Mouse (Mus musculus) thymus, adult 2 months (tissue): ENCODE results near the gene Ino80d. TPM values are rescaled to one million over a fixed set of nuclear protein-coding genes. Genes with fewer than 3 reads are reported as not detected.
"Not testable (repeated sequence)": the region's sequence is repeated elsewhere in the genome, so short reads cannot be mapped to it uniquely, and the experiment has no call there.

ENCODE experiments used
- DNase-seq: peaks from one replicate; pipeline ENCODE4 v3.0.0; 2021
- H3K27ac ChIP-seq: fragments of 200-500 bp; 2 replicates; pipeline ENCODE4 v1.5.1; 2012; ENCODE audit warnings: low read length, control low read depth; ENCODE audit not compliant: control insufficient read depth, insufficient read depth
- H3K27me3 ChIP-seq: fragments of 200-500 bp; 2 replicates; pipeline ENCODE4 v1.6.1; 2012; ENCODE audit warnings: mild to moderate bottlenecking, low read length, moderate library complexity, mixed read lengths; ENCODE audit not compliant: control insufficient read depth, insufficient read depth
- H3K36me3 ChIP-seq: fragments of 200-500 bp; 2 replicates; pipeline ENCODE4 v1.6.1; 2012; ENCODE audit warnings: mild to moderate bottlenecking, low read length, moderate library complexity; ENCODE audit not compliant: control insufficient read depth, insufficient read depth
- H3K4me1 ChIP-seq: fragments of 200-500 bp; replicated peaks from 2 replicates; pipeline ENCODE4 v1.6.1; 2012; ENCODE audit warnings: low read length; ENCODE audit not compliant: control insufficient read depth, insufficient read depth
- H3K4me3 ChIP-seq: fragments of 200-500 bp; 2 replicates; pipeline ENCODE4 v1.5.1; 2012; ENCODE audit warnings: mild to moderate bottlenecking, low read length, control low read depth, moderate library complexity; ENCODE audit not compliant: control insufficient read depth, insufficient read depth
- CTCF ChIP-seq: fragments of 200-500 bp; IDR thresholded peaks from 2 replicates; pipeline ENCODE4 v1.5.1; 2012; ENCODE audit warnings: mild to moderate bottlenecking, control low read depth, low read length, moderate library complexity, borderline replicate concordance; ENCODE audit not compliant: control insufficient read depth, poor library complexity, insufficient read depth; ENCODE audit errors: extremely low read depth
- POLR2A ChIP-seq: fragments of 200-500 bp; IDR thresholded peaks from 2 replicates; pipeline ENCODE4 v1.6.1; 2012; ENCODE audit warnings: mild to moderate bottlenecking, low read length, control low read depth, moderate library complexity; ENCODE audit not compliant: control insufficient read depth, poor library complexity, insufficient read depth; ENCODE audit errors: extremely low read depth
- WGBS: fragments of 180-500 bp; shearing (Covaris S2); methylation state at CpG from one replicate; pipeline ENCODE4 v1.1.7; 2018; 5-methylcytosine and 5-hydroxymethylcytosine counted together
- polyA plus RNA-seq: library from polyadenylated mRNA; depleted of rRNA; stranded (reverse); fragments of >200 nt; gene quantifications from 2 replicates; pipeline ENCODE4 v1.2.3, GENCODE M21; 2012; rRNA removed

The Ino80d gene
- polyA plus RNA-seq: 40.4 and 48.5 TPM in 2 replicates

DNA sequence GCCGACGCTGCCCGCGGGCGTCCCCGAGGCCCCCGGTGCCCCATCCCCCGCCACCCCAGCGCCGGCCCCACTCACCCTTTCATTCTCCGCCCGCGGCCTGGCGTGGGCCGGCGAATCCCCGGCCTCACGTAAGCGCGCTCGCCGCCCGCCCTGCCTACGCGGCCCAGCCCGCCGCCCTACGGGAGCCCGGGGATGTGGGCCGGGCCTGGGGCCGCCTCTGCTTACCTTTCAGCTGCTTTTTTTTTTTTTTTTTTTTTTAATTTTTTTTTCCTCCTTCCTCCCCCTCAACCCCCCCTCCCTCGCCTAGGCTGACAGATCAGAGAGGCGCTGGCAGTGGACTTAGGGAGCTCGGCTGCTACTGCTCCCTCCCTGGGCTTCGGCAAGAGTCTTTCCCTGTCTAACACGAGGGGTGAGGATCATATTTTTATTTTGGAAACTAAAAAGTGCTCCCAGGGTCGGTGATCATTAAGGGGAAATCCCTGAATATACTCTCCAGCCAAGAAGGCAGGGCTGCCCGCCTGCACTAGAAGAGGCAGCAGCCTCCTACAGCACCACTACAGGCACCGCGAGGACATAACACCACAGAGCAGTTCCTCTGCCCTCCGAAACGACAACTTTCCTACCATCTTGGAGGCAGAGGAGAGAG is at the start of gene Ino80d:
Gene Ino80d (minus strand): TSS at position 532 of the 646 bp plus-strand sequence.
- DNase-seq: peak; percentile 82
- no peaks in the 10 kb centered on the region for H3K27me3 ChIP-seq
- H3K4me1 ChIP-seq: peaks cover 11% of the 10 kb centered on the region
- TF ChIP-seq CTCF (peak; percentile 55; the same call in 1 of the 2 replicates), POLR2A (peak; percentile 49; the same call in 1 of the 2 replicates)
- H3K27ac ChIP-seq: peak within 1 kb of the TSS; percentile 99
- no peaks in the 10 kb centered on the region for H3K36me3 ChIP-seq
- peak within 1 kb of the TSS; percentile 88 for H3K4me3 ChIP-seq
- WGBS: under 1% methylated on average over 42 of the region's 42 CpGs

GRCm38 (mm10) chr1:63140231-63140630 is 25.8 kb upstream of the Ino80d start:
- TF ChIP-seq POLR2A (no peak), CTCF (no peak)
- Histone ChIP-seq H3K27ac (no peak overlapping the region), H3K36me3 (peaks cover 27% of the 10 kb centered on the region), H3K27me3 (no peaks in the 10 kb centered on the region), H3K4me1 (no peaks in the 10 kb centered on the region), H3K4me3 (no peak overlapping the region)
- 97% methylated on average over 13 of the region's 13 CpGs for WGBS
- no peak for DNase-seq

- 100% methylated on average over 1 of the region's 1 CpGs for WGBS
- not testable (repeated sequence) for H3K27me3 ChIP-seq, H3K27ac ChIP-seq, H3K4me3 ChIP-seq, DNase-seq, H3K4me1 ChIP-seq
- peaks cover 11% of the 10 kb centered on the region; the same call in 1 of the 2 replicates for H3K36me3 ChIP-seq
Observed at GRCm38 (mm10) chr1:63138586-63138985, 24.1 kb upstream of the Ino80d start.

DNA sequence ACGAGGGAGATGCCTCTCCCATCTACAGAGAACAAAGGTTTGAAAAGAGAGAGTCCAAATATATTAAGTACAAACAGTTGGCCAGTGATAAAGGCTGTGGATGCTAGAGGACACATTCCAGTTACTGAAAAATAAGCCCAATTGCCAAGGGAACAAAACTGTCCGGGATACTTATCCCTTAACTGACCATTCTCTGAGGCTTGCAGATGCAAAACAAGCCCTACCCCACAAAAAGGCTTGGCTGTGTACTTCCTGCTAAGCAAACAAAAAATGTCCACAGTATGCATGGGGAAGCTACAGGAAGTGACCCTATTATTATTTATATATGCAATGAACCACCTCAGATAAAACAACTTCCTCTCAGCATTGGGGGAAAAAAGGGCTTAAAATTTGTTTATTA is 23.5 kb upstream of the Ino80d start:
- no peak for TF ChIP-seq POLR2A
- TF ChIP-seq CTCF: no peak
- no peak for DNase-seq
- Histone ChIP-seq H3K4me1 (no peaks in the 10 kb centered on the region), H3K27me3 (no peaks in the 10 kb centered on the region), H3K36me3 (peaks cover 11% of the 10 kb centered on the region; the same call in 1 of the 2 replicates), H3K4me3 (no peak overlapping the region), H3K27ac (no peak overlapping the region)
- WGBS: 97% methylated on average over 2 of the region's 2 CpGs

DNA sequence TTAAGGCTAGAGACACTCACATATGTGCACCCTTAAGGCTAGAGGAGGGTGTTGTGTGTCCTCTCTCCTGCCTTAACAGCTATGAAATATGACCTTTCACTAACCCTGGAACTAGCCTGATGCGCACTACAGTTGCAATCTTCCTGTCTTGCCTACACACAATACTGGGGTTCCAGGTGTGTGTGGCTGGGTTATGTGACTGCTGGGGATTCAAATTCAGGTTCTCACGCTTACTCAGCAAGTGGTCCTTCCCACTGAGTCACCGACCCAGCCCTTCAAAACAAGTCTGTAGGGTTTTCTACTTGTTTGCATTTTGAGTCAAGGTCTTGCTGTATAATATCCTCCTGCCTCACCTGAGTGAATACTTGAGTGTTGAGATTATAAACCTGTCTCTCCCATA is 20.1 kb upstream of the Ino80d start:
- H3K27ac ChIP-seq: no peak overlapping the region
- H3K36me3 ChIP-seq: no peaks in the 10 kb centered on the region
- TF ChIP-seq CTCF (no peak), POLR2A (no peak)
- WGBS: 84% methylated on average over 3 of the region's 3 CpGs
- H3K27me3 ChIP-seq: no peaks in the 10 kb centered on the region
- peaks cover 6% of the 10 kb centered on the region for H3K4me1 ChIP-seq
- DNase-seq: no peak
- H3K4me3 ChIP-seq: no peak overlapping the region

DNA sequence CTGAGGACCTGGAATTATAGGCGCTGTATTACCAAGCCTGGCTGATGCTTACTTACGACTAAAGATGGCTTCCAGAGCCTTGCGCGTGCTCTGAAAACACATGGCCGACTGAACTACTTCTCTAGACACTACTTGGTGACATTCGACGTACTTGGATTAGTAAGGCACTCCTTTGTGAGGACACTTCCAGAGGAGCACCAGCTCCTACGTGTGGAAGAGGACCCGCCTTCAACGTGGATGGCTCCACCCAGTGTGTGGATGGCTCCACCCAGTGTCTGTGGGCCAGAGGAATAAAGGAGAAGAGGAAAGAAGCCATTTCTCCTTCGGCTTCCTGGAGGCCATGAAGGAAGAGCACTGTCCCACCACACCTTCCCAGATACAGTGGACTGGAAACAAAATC is 17.3 kb upstream of the Ino80d start:
- no peaks in the 10 kb centered on the region for H3K27me3 ChIP-seq
- no peak for DNase-seq
- peaks cover 6% of the 10 kb centered on the region for H3K4me1 ChIP-seq
- 96% methylated on average over 11 of the region's 11 CpGs for WGBS
- no peak overlapping the region for H3K4me3 ChIP-seq
- no peaks in the 10 kb centered on the region for H3K36me3 ChIP-seq
- TF ChIP-seq CTCF: no peak
- no peak for TF ChIP-seq POLR2A
- H3K27ac ChIP-seq: no peak overlapping the region

- H3K4me3 ChIP-seq: no peak overlapping the region
- TF ChIP-seq POLR2A (no peak), CTCF (no peak)
- WGBS: 27% methylated on average over 2 of the region's 2 CpGs
- H3K27me3 ChIP-seq: no peaks in the 10 kb centered on the region
- H3K36me3 ChIP-seq: no peaks in the 10 kb centered on the region
- H3K4me1 ChIP-seq: peaks cover 6% of the 10 kb centered on the region
- peak overlapping the region; percentile 27; the same call in 1 of the 2 replicates for H3K27ac ChIP-seq
- DNase-seq: no peak
Observed at GRCm38 (mm10) chr1:63130883-63131282, 16.4 kb upstream of the Ino80d start.
